Mouse (Mus musculus) heart, postnatal 4 days (tissue): Measurements from ENCODE around the gene Atp6v1e1. TPM values are rescaled to one million over a fixed set of nuclear protein-coding genes. Genes with fewer than 3 reads are reported as not detected.
"Not testable (repeated sequence)": the region's sequence is repeated elsewhere in the genome, so short reads cannot be mapped to it uniquely, and the experiment has no call there.

Experiments used
- DNase-seq: peaks from one replicate; pipeline ENCODE4 v3.0.0; 2021
- total RNA-seq, 2 experiments: library from RNA; stranded (reverse); gene quantifications; 2 replicates each; pipeline ENCODE4 v1.2.3; 2021

Atp6v1e1 gene
- total RNA-seq, 2 experiments from 2014 or later: 145 TPM

GRCm38 (mm10) chr6:120820144-120820543, 2.4 kb downstream of the Atp6v1e1 start:
- no peak for DNase-seq

GRCm38 (mm10) chr6:120819294-120819693, 3.3 kb downstream of the Atp6v1e1 start:
- no peak for DNase-seq

GRCm38 (mm10) chr6:120811999-120812398, 10.6 kb downstream of the Atp6v1e1 start:
- DNase-seq: not testable (repeated sequence)

- no peak for DNase-seq
Measured at GRCm38 (mm10) chr6:120807738-120808081, 14.9 kb downstream of the Atp6v1e1 start.

GRCm38 (mm10) chr6:120806999-120807737, 15.4 kb downstream of the Atp6v1e1 start:
- no peak for DNase-seq

- DNase-seq: no peak
Measured at GRCm38 (mm10) chr6:120799581-120800041, 23.0 kb downstream of the Atp6v1e1 start.

GRCm38 (mm10) chr6:120798905-120799304, 23.7 kb downstream of the Atp6v1e1 start:
- DNase-seq: no peak

GRCm38 (mm10) chr6:120798019-120798418, 24.6 kb downstream of the Atp6v1e1 start:
- DNase-seq: no peak

GRCm38 (mm10) chr6:120796111-120796510, 26.5 kb downstream of the Atp6v1e1 start:
- DNase-seq: no peak

- DNase-seq: no peak
Measured at GRCm38 (mm10) chr6:120795422-120796086, 27.0 kb downstream of the Atp6v1e1 start.

- no peak for DNase-seq
Measured at GRCm38 (mm10) chr6:120792947-120793346, 29.6 kb downstream of the Atp6v1e1 start.

- DNase-seq: no peak
Measured at GRCm38 (mm10) chr6:120790717-120791116, 31.9 kb downstream of the Atp6v1e1 start.

- DNase-seq: no peak
Measured at GRCm38 (mm10) chr6:120790153-120790552, 32.4 kb downstream of the Atp6v1e1 start.

GRCm38 (mm10) chr6:120788904-120789303, 33.7 kb downstream of the Atp6v1e1 start:
- DNase-seq: no peak

- DNase-seq: no peak
Measured at GRCm38 (mm10) chr6:120788068-120788607, 34.5 kb downstream of the Atp6v1e1 start.

- no peak for DNase-seq
Measured at GRCm38 (mm10) chr6:120784351-120784750, 38.2 kb downstream of the Atp6v1e1 start.

- DNase-seq: no peak
Measured at GRCm38 (mm10) chr6:120782948-120783347, 39.6 kb downstream of the Atp6v1e1 start.

GRCm38 (mm10) chr6:120778226-120778625, 44.4 kb downstream of the Atp6v1e1 start:
- DNase-seq: no peak

GRCm38 (mm10) chr6:120777533-120777932, 45.1 kb downstream of the Atp6v1e1 start:
- no peak for DNase-seq

- DNase-seq: no peak
Measured at GRCm38 (mm10) chr6:120776286-120776685, 46.3 kb downstream of the Atp6v1e1 start.

GRCm38 (mm10) chr6:120773763-120774162, 48.8 kb downstream of the Atp6v1e1 start:
- DNase-seq: no peak

GRCm38 (mm10) chr6:120773149-120773628, 49.4 kb downstream of the Atp6v1e1 start, which contains the start of gene Slc25a18:
TSS of gene Slc25a18 (plus strand) at chr6:120773578.
- DNase-seq: no peak

- DNase-seq: no peak
Measured at GRCm38 (mm10) chr6:120772025-120772424, 50.6 kb downstream of the Atp6v1e1 start.
